Mouse (Mus musculus): ENCODE results near the gene Sarm1.

The Sarm1 gene

DNA sequence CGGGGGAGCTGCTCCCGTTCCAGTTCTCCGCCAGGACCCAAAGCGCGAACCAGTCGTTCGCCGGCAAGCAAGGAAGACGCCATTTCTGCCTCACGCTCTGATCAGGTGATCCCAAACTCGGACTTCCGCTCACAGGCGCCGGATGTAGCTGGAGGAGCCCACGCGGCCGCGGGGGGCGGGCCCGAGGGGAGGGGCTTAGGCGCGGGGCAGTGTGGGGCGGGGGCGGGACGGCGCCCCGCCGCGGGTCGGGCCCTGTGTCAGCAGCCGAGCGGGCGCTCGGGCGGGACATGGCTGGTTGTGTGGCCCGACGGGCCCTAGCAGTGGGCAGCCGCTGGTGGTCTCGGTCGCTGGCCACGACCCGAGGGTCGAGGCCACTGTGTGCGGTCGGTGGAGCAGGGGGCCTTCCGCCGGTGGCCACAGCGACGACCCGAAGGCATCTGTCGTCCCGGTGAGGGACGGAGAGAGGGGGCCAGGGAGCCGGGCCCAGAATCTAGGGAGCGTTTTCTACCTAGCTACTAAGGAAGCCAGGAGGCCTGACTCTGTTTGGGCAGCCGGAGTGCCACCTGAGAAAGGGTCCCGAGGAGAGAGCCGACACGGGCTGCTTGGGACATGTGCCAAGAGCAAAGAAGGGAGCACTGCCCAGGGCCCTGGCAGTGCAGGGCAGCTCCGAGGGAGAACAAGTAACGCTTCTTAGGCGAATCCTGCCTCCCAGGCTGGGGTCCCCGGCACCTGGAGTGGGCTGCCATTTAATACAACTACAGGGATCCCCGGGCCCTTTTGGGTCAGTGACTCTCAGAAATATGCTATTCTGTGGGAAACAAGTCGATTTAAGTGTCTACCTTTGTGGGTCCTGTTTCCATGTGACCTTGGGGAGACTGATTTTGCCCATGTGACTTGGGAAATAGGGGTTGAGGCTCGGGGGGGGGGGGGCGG is 14.7 kb upstream of the Sarm1 start, which contains the start of the genes Tmem199 and Poldip2:
Gene Tmem199, minus strand, starts transcription at position 148 of the 933 bp plus-strand sequence.
Gene Poldip2, plus strand, starts transcription at position 169 of the 933 bp plus-strand sequence.
- DNase-seq (ENCODE audit: low spot score in 2 of 2), result peak; percentile 87 to 91

DNA sequence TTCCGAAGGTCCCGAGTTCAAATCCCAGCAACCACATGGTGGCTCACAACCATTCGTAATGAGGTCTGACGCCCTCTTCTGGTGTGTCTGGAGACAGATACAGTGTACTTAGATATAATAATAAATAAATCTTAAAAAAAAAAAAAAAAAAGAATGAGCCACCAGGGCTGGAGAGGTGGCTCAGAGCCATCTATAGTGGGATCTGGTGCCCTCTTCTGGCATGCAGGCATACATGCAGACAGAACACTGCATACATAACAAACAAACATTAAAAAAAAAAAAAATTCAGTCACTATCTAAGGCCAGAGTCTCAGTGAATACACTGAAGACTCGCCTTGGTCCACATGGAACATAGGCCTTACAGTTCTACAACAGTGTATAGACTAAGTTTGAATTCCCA is 11.6 kb upstream of the Sarm1 start:
- no peak for DNase-seq (ENCODE audit: low spot score in 2 of 2)

DNA sequence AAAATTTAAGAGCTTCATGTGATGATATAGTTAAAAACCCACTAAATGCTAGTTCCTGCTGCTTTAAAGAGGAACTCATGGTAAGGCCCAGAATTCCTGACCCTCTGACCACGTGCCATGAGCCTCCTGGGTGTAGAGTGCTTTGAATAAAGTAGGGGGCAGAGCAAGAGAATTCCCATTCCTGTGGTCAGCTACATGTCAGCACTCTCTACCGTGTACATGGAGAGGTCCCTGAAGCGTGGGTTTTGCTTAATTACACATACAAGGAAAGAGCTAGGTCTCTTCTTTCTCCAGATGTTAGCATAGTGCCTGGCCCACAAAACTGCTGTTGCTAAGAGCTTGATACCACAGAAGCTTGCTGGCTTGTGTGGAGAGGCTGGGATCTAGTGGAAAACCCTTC is 7.9 kb upstream of the Sarm1 start:
- DNase-seq (ENCODE audit: low spot score in 2 of 2), result no peak

DNA sequence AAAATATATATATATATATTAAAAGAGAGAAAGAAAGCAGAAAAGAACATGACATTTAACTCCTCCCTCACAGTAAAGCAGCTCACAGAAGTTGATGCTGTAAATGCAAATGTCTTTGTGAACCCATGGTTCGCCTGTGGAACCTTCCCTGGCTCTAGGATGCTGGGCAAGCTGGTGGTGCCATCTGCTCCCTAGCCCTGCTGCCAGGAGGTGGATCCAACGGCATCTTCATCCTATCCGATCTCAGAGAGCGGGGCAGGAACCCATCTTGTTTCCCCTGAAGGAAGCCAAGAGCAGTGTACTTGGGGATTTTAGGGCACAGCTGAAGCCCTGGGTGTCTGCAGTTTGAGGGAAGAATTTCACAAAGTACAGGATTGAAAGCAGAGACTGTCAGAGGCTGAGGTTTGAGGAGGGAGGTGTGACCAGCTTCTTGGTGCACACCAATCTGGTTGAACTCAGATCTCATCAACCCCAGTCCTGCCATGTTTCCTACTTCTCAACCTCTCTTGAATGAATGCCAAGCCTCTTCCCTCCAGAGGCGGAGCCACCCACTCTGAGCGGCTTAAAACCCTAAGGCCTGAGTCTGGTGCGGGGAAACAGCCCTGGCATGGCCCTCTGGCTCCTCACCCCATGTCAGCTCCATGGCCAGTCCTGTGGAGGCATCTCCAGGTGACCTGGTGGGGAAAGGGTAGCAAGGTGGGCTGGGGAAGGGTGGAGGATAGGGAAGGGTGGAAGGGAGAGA is 5.5 kb upstream of the Sarm1 start, which contains the start of gene Sebox:
Gene Sebox, plus strand, starts transcription at position 539 of the 742 bp plus-strand sequence.
- DNase-seq (ENCODE audit: low spot score in 2 of 2), result no peak

DNA sequence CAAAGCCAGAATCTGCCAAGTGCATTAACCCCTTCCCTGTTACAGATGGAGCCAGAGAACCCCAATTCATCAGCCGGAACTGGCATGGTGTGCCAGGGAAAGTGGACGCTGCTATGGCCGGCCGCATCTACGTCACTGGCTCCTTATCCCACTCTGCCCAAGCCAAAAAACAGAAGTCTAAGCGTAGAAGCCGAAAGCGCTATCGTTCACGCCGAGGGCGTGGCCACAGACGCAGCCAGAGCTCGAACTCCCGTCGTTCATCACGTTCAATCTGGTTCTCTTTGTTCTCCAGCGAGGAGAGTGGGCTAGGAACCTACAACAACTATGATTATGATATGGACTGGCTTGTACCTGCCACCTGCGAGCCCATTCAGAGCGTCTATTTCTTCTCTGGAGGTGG is 4.0 kb upstream of the Sarm1 start:
- no peak for DNase-seq (ENCODE audit: low spot score in 2 of 2)

DNA sequence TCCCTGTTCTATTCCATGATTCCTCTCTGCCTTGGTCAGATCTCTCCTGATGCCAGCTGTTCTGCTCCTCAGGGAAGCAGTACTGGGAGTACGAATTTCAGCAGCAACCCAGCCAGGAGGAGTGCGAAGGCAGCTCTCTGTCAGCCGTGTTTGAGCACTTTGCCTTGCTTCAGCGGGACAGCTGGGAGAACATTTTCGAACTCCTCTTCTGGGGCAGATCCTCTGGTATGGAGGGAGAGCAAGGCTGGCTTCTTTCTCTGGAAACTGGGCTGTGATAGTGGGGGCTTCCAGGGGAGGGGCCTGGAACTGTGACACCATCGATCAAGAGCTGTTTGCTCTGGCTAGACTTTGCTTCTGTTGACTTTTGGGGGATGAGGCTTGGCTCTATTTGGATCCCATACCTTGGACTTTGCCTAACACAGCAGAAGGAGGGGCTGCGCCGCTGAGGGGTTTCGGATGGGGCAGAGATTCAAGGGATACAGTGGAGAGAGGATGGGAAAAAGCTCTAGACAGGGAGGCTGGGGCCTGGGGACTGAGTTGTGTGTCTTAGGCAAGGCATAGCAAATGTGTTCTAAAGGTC is 3.2 kb upstream of the Sarm1 start:
- DNase-seq (ENCODE audit: low spot score in 2 of 2), result no peak

DNA sequence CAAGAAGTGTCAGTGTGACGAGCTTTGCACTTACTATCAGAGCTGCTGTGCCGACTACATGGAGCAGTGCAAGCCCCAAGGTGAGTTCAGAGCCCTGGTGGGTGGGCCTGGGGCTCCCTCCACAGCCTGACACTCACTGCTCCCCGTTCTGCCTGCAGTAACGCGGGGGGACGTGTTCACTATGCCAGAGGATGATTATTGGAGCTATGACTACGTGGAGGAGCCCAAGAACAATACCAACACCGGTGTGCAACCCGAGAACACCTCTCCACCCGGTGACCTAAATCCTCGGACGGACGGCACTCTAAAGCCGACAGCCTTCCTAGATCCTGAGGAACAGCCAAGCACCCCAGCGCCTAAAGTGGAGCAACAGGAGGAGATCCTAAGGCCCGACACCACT is 2.0 kb upstream of the Sarm1 start:
- no peak for DNase-seq (ENCODE audit: low spot score in 2 of 2)

DNA sequence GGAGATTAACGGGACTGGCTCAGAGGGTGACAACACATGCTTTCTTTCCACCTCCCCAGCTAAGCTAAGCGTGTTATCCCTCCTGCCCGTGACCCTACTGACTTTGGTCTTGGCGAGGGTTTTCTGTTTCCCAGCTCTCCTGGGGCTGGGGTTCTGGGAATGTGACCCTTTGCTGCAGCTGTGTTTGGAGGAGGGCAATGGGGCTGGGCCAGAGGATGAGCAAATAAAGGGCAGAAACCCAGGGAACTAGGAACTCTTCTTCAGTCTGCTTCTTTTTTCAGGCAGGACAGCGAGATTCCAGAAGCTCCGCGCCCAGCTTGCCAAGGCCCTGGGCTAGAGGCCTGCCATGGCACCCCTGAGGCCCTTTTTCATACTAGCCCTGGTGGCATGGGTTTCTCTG is 1.4 kb upstream of the Sarm1 start, which contains the start of gene Vtn:
Gene Vtn, plus strand, starts transcription at position 88 of the 400 bp plus-strand sequence.
- DNase-seq (ENCODE audit: low spot score in 2 of 2), result no peak

DNA sequence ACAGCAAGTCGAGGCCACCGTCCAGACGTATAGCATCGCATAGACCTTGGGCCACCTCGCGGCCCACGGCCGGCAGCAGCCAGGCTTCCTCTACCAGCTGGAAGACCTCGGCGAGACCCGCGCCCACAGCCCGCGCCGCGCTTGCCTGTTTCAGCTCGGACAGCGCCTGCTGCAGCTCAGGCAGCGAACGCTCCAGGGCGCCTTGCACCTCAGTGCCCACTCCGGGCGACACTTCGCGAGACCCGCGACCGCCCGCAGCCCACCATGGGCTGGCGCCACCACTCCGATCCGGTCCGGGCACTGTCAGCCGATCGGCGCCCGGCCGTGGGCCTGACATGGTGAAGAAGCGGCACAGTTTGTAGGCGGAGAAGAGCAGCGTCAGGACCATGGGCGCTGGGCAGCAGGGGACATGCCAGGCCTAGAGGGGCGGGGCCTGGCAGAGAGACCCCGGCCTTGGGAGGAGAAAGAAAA is 448 bp downstream of the Sarm1 start:
- peak in 1 of 2 experiments; percentile 13 for DNase-seq (ENCODE audit: low spot score in 2 of 2)

DNA sequence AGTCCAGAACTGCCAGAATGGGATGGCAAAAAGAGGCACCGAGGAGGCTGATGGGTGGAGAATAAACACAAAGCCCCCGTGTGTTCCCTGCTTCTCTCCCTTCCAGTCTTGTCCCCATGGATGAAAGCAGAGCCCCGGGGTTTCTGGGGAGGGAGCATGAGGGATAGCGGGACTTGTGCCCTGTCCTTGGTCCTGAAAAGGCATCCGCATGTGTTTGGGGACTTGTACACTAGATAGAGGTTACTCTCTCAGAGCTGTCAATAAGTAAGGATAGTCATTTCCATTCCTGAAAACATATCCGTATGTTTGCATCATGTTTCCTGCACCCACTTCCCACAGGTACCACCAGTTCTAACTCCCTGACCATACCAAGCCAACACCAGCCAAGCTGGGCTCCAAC is 1.6 kb downstream of the Sarm1 start:
- no peak for DNase-seq (ENCODE audit: low spot score in 2 of 2)

DNA sequence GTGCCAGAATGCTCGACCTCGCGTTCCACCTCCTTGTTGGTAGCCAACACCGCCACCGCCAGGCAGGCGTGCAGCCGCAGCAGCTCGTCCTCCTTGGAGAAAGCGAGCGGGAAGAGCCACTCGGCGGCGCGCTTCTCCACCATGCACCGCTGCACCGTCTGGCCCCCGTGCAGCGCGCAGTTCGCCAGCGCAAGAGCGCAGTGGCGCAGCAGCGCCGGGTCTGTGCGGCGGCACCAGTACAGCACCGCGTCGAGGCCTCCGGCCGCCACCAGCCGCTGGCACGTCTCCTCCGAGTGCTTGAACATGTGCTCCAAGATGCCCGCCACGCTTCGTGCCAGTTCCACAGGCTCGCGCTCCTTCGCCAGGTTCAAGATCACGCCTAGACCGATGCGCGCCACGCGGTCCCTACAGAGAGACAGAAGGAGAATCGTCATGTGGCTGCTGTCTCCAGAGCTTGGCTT is 6.7 kb downstream of the Sarm1 start:
- DNase-seq (ENCODE audit: low spot score in 2 of 2), result no peak

DNA sequence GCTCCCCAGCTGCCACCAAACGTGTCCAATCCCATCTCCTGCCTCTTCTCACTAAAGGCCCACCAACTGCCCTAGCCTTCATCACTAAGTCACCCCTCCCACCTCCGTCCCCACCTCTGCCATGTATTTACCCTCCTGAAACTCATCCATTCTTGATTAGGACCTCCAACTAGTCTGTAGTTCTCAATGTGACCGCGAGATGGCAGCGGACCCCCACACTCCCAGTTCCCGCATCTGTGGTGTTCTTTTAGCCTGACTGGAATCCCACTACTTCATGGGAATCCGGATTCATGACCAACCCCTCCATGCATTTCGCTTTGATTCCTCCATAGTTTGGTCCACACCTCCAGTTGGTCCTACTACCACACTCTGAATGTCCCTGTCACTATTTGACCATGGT is 9.4 kb downstream of the Sarm1 start:
- DNase-seq (ENCODE audit: low spot score in 2 of 2), result peak in 1 of 2 experiments; percentile 25

DNA sequence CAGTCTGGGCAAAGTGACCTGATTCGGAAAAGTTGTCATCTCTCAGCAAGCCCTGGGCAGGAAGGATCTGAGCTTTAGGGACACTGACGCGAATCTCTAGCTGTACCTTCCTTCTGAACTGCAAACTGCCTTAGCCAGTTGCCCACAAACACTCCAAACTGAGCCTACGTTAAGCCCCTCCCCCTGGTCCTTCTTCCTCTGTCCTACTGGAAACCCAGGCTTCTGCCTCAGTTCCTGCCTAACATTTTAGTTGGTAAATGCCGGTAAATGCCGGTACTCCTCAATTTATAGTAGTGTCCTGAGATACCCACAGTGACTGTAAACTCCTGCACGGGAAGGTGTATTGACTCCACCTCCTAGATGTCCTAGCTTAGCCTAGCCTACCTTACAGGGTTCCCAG is 13.9 kb downstream of the Sarm1 start:
- DNase-seq (ENCODE audit: low spot score in 2 of 2), result no peak

DNA sequence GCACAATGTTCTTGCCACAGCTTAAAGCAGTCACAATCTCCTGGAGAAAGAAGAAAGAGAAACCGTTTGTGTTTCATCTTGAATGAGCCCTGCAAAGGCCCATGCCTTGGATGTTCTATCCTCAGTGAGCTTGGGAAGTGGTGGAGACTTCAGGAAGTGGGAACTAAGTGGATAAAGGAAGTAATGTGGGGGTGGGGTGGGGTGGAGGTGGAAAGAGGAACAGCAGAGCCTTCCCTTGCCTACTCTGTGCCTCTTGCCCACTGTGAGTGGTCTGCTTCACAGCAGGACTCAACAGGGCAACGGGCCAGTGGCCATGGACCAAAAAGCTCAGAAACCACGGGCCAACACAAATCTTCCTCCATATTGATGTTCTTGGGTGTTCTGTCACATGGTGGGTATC is 22.3 kb downstream of the Sarm1 start:
- DNase-seq (ENCODE audit: low spot score in 2 of 2), result no peak

DNA sequence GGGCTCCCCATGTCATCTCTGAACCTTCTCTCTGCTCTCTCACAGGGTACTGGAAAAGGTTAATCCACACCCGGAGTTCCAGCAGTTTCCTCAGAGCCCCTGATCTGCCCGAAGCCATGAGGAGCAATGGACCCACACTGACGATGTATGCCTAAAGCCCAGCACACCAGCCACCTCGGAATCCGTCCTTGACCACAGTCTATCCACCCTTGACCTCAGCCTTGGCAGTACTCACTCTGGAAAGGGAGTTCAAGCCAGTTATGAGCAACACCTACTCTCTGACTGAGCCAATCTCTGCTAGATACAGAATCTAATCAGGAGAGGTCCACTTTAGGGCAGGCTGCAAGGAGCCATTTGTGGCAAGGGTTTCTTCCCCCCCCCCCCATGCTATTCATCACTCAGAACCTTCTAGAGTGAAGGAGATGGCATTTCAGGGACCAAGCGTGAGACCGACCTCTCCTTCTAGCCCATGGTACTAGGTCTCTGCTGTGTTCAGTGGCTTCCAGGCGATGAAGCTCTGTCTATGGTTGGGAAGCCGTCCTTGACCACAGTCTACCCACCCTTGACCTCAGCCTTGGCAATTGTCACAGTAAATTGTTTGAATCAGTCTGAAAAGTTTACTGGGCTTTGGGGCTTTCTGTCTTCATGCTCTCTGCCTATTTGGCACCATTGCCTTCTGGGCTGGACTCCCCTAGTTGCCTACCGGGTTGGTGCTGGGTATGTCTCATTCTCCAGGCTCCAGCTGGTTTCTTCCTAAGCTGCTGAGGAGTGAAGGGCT is 26.0 kb downstream of the Sarm1 start:
- DNase-seq (ENCODE audit: low spot score in 2 of 2), result no peak

DNA sequence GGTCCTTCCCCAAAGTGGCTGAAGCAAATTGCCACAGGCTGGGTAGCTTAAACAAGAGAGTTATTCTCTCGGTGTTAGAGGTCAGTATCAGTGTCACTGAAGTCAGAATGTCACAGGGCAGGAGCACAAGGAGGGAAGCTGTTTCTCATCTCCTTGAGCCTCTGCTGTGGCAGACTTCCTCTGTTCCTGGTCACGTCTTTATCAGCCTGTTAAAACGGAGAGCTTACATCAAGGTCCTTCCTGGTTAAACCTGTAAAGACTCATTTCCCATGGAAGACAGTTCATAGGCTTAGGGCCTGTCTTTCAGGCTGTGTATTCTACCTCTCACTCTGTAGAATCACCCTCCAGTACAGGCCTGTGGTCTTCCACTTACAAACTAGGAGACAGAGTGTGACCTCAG is 29.6 kb downstream of the Sarm1 start:
- no peak for DNase-seq (ENCODE audit: low spot score in 2 of 2)

DNA sequence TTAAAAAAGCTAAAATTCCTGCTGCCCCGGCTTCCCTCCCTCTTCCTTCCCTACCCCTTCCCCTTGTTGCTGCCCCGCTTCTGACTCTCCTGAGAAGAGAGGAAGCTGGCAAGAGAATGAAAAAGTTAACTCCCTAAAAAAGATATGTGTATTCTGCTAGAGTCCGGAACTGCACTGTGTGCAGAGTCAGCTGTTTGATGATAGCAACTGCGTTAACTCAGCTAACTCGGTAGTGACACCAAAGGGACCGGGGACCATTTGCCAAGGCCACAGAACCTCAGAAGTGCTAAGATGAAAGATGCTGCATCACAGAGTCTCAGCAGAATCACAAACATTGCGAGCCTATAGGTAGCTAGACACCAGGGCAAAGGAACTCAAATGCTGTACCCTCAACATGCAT is 30.0 kb downstream of the Sarm1 start:
- DNase-seq (ENCODE audit: low spot score in 2 of 2), result no peak

DNA sequence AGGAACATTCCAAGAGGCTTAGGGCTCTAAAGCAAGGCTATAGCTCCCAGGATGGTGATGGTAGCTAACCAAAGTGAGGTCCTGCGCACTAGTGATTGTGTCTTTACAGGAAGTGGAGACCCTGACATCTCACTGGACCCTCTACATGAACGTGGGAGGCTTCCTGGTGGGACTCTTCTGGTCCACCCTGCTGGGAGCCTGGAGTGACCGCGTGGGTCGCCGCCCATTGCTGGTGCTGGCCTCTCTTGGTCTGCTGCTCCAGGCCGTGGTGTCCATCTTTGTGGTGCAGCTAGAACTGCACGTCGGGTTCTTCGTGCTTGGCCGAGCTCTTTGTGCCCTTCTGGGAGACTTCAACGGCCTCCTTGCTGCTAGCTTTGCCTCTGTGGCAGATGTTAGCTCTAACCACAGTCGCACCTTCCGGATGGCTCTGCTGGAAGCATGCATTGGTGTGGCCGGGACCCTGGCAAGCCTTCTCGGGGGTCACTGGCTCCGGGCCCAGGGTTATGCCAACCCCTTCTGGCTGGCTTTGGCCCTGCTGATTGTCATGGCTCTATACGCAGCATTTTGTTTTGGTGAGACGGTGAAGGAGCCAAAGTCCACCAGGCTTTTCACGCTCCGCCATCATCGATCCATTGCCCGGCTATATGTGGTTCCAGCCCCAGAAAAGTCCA is 31.2 kb downstream of the Sarm1 start:
- DNase-seq (ENCODE audit: low spot score in 2 of 2), result no peak

DNA sequence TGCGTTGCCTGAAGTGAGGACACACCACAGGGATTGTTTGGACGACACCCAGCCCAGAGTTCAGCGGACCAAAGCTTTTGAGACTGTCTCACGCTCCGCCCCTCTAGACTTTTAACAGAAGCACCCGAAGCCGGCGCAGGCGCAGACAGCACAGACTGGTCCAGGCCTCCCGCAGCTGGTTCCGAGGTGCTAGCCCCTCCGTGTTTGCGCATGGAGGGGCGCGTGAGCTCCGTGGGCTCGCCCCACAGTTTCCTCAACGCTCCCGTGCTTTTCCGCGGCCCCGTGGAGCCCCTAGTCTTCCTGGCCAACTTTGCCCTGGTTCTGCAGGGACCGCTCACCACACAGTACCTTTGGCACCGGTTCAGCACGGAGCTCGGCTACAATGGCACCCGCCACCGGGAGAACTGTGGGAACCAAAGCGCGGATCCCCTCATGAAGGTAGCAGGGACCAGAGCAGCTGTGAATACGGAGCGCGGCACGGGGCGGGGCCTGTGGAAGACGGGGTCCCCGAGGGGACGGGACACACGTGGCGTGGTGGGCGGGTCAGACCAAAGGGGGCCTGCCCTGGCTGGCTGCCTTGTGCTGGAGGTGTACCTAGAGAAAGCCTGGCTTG is 31.9 kb downstream of the Sarm1 start, which contains the start of gene Slc46a1:
Gene Slc46a1, plus strand, starts transcription at position 130 of the 613 bp plus-strand sequence.
- peak; percentile 73 to 74 for DNase-seq (ENCODE audit: low spot score in 2 of 2)

DNA sequence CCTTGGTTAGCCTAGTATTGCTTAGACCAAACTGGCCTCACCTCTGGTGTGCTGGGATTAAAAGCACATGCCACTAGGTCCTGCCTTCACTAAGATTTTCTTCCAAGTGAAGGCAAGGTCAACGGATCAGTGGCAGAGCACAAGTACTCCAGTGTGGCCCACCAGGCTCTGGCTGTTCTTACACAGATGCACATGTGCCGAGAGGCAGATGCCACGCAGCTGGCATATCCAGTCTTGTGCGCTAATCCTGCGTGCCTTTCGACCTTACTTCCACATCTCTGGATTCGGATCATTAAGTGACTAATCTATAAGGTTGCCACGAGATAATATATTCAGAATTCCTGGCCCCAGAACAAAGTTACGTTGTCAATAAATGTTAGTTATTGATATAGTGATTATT is 32.4 kb downstream of the Sarm1 start:
- no peak for DNase-seq (ENCODE audit: low spot score in 2 of 2)
